Mouse (Mus musculus): Measurements from ENCODE around the gene Cracr2a.

- TF ChIP-seq POLR2A (IDR thresholded peaks at IDR 0.05; ENCODE audit: insufficient read depth, low read depth, low read length): no peak
- no peak for TF ChIP-seq CTCF (IDR thresholded peaks at IDR 0.05; ENCODE audit: insufficient read depth, low read depth, low read length)
Observed at GRCm38 (mm10) chr6:127528625-127529024, 32.5 kb upstream of the Cracr2a start.

Measured in olfactory bulb, adult 2 months (tissue).